In genomic region chr12:77657060-77657459, GRCm38 (mm10) we compare ENCODE assay signal across 21 mouse cellular contexts.
"Had no signal": no experiment of that assay in that cellular context is flagged by ENCODE, and none has a peak within 500 bp of the region (broad histone marks: within the 10 kb centered on the region; RNA-seq: fewer than 3 reads in every experiment).

No protein-coding gene starts in this region.

- ATAC-seq: liver, embryonic 12.5 days had no signal

- H3K9me3 ChIP-seq: limb, embryonic 10.5 days; limb, embryonic 13.5 days; liver, embryonic 12.5 days; liver, embryonic 15.5 days; lung, embryonic 15.5 days had no signal

- DNase-seq: kidney, adult 18-20 months; kidney, adult 9 months; kidney, postnatal 14 days; kidney, postnatal 4 days; liver; lung, adult 18-20 months; lung, postnatal 10 days; lung, postnatal 36 days; right cerebral cortex, adult 18-20 months; right cerebral cortex, postnatal 14 days; right cerebral cortex, postnatal 4 days; thymus, adult 2 months; thymus, postnatal 14 days; thymus, postnatal 4 days had no signal

- H3K27me3 ChIP-seq: limb, embryonic 13.5 days; liver, embryonic 12.5 days; liver, embryonic 15.5 days; lung, embryonic 15.5 days had no signal

- H3K4me3 ChIP-seq: limb, embryonic 10.5 days; limb, embryonic 13.5 days; liver, embryonic 12.5 days; liver, embryonic 15.5 days; lung, embryonic 15.5 days; myocyte had no signal

- H3K4me2 ChIP-seq: limb, embryonic 13.5 days; liver, embryonic 12.5 days; liver, embryonic 15.5 days; lung, embryonic 15.5 days had no signal

- H3K9ac ChIP-seq: limb, embryonic 13.5 days; liver, embryonic 12.5 days; liver, embryonic 15.5 days; lung, embryonic 15.5 days had no signal

- H3K36me3 ChIP-seq: limb, embryonic 10.5 days; limb, embryonic 13.5 days; liver, embryonic 12.5 days; liver, embryonic 15.5 days; lung, embryonic 15.5 days had no signal

- H3K4me1 ChIP-seq: liver, embryonic 12.5 days; liver, embryonic 15.5 days; lung, embryonic 15.5 days had no signal

- H3K27ac ChIP-seq: limb, embryonic 10.5 days; limb, embryonic 13.5 days; liver, embryonic 12.5 days; liver, embryonic 15.5 days; lung, embryonic 15.5 days; stomach, postnatal 0 days had no signal
